Mouse (Mus musculus) CH12.LX (cell line): ENCODE results near the gene Bank1.

ENCODE experiments used
- CTCF ChIP-seq, 2 experiments: IDR thresholded peaks in 1 of 2; conservative IDR thresholded peaks in 1 of 2; 2 replicates each; pipeline ENCODE4 v1.5.1; 2011 to 2012; ENCODE audit warnings: low read depth in 2 of 2, low read length in 2 of 2, improper control_type of control experiment in 1 of 2, inconsistent platforms in 1 of 2, mild to moderate bottlenecking in 1 of 2, moderate library complexity in 1 of 2
- EP300 ChIP-seq: IDR thresholded peaks from 2 replicates; pipeline ENCODE4 v1.6.1; 2011; ENCODE audit warnings: low read length, improper control_type of control experiment
- GABPA ChIP-seq: IDR thresholded peaks from 2 replicates; pipeline ENCODE4 v1.6.1; 2012; ENCODE audit warnings: low read depth, low read length, improper control_type of control experiment, inconsistent platforms; ENCODE audit not compliant: insufficient replicate concordance
- JUN ChIP-seq: IDR thresholded peaks from 2 replicates; pipeline ENCODE4 v1.6.1; 2011; ENCODE audit warnings: low read depth, mild to moderate bottlenecking, low read length, improper control_type of control experiment, moderate library complexity; ENCODE audit not compliant: insufficient read depth
- KAT2A ChIP-seq: IDR thresholded peaks from 2 replicates; pipeline ENCODE4 v1.6.1; 2012; ENCODE audit warnings: low read length, improper control_type of control experiment, inconsistent platforms; ENCODE audit not compliant: insufficient replicate concordance
- PAX5 ChIP-seq: IDR thresholded peaks from 2 replicates; pipeline ENCODE4 v1.6.1; 2012; ENCODE audit warnings: low read length, inconsistent platforms, mixed read lengths
- POLR2A ChIP-seq: IDR thresholded peaks from 2 replicates; pipeline ENCODE4 v1.6.1; 2011; ENCODE audit warnings: low read depth, mild to moderate bottlenecking, improper control_type of control experiment, low read length
- USF1 ChIP-seq: IDR thresholded peaks from 2 replicates; pipeline ENCODE4 v1.6.1; 2014; ENCODE audit warnings: low read depth, mild to moderate bottlenecking, inconsistent platforms, low read length, improper control_type of control experiment

GRCm38 (mm10) chr3:136368505-136368999 lies 42.7 kb upstream of the Bank1 start:
- no peak for TF ChIP-seq PAX5
- TF ChIP-seq KAT2A: no peak
- TF ChIP-seq GABPA: no peak
- no peak for TF ChIP-seq JUN
- TF ChIP-seq CTCF (conservative IDR thresholded peaks at IDR 0.05 in 1 of 2, IDR thresholded peaks at IDR 0.05 in 1 of 2; ENCODE audit: low read depth in 2 of 2, low read length in 2 of 2): no peak
- no peak for TF ChIP-seq USF1
- no peak for TF ChIP-seq POLR2A
- TF ChIP-seq EP300: no peak
